Mouse (Mus musculus) testis, adult 2 months (tissue): ENCODE data around the gene Eef2k.

Source experiments
- CTCF ChIP-seq: fragments of 200-500 bp; IDR thresholded peaks from 2 replicates; pipeline ENCODE4 v1.5.1; 2012; ENCODE audit warnings: low read depth, mild to moderate bottlenecking, inconsistent platforms, low read length, moderate library complexity; ENCODE audit not compliant: control insufficient read depth, insufficient read depth, insufficient replicate concordance
- POLR2A ChIP-seq: fragments of 200-500 bp; IDR thresholded peaks from 2 replicates; pipeline ENCODE4 v1.6.1; 2012; ENCODE audit warnings: low read depth, mild to moderate bottlenecking, inconsistent platforms, low read length, moderate library complexity; ENCODE audit not compliant: control insufficient read depth

DNA sequence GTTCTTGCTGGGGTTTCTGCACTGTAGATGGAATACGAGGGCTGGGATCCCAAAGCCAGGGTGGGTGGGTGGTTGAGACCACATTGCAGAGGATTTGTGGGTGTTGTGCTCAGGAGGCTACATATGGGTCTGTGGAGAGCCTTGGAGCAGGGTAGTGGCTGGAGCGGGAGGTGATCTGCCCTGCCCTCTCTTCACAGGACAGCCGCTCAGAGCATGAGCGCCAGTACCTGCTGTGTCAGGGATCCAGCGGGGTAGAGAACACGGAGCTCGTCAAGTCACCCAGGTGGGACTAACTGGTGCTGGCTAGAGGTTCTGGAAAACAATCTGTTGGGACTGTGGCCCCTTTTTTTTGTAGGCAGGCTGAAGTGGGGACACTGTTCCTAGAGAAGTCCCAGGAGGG is 90.5 kb downstream of the Eef2k start:
- TF ChIP-seq POLR2A (no peak), CTCF (no peak)
